Mouse (Mus musculus): ENCODE measurements around the gene Rab3b.
"Not testable (repeated sequence)": the region's sequence is repeated elsewhere in the genome, so short reads cannot be mapped to it uniquely, and the experiment has no call there.

Gene Rab3b

GRCm38 (mm10) chr4:108890876-108891275 is 12.0 kb downstream of the Rab3b start:
- DNase-seq (ENCODE audit: low spot score in 2 of 2): no peak

- DNase-seq (ENCODE audit: low spot score in 2 of 2): no peak
Measured at GRCm38 (mm10) chr4:108900421-108900820, 21.6 kb downstream of the Rab3b start.

GRCm38 (mm10) chr4:108902886-108903285 is 24.0 kb downstream of the Rab3b start:
- no peak for DNase-seq (ENCODE audit: low spot score in 2 of 2)

- no peak for DNase-seq (ENCODE audit: low spot score in 2 of 2)
Measured at GRCm38 (mm10) chr4:108903346-108903745, 24.5 kb downstream of the Rab3b start.

- no peak for DNase-seq (ENCODE audit: low spot score in 2 of 2)
Measured at GRCm38 (mm10) chr4:108904076-108904475, 25.2 kb downstream of the Rab3b start.

- DNase-seq (ENCODE audit: low spot score in 2 of 2): no peak
Measured at GRCm38 (mm10) chr4:108904790-108905189, 25.9 kb downstream of the Rab3b start.

DNA sequence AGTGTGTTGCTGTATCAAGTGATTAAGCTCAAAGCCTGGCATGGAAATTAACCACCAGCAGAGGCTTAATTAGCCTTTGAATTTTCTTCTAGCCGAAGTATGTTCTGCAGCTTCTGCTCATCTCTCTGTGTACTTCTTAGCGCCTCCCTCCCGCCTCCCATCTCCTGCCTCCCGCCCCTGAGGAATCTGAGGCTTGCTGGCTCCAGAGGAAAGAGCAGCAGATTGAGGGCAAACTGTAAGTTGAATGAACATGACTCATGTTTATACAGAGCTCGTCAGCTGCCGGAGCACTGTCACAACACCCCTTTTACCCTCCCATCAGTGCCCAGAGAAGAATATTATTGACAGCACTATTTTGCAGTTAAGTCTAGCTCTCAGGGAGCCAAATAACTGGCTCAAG is 27.0 kb downstream of the Rab3b start:
- no peak for DNase-seq (ENCODE audit: low spot score in 2 of 2)

- no peak for DNase-seq (ENCODE audit: low spot score in 2 of 2)
Measured at GRCm38 (mm10) chr4:108907475-108907874, 28.6 kb downstream of the Rab3b start.

- no peak for DNase-seq (ENCODE audit: low spot score in 2 of 2)
Measured at GRCm38 (mm10) chr4:108909872-108910425, 31.1 kb downstream of the Rab3b start.

DNA sequence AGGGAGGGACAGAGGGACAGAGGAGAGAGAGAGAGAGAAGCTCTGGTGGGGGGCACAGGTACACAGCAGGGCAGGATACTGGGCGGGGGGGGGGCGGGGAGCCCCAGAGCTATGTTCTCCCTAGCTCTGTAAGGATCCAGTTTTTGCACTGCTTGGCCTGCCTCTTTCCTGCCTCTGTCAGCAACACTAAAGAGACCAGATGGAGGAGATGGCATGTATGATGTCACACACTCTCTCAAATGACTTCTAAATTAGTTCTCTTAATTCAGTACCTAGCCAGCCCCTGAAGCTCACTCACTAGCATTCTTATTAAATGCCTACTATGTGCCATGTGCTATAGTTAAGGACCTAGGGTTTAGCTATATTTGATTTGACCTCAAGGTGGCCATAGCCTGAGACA is 33.0 kb downstream of the Rab3b start:
- DNase-seq (ENCODE audit: low spot score in 2 of 2): no peak

DNA sequence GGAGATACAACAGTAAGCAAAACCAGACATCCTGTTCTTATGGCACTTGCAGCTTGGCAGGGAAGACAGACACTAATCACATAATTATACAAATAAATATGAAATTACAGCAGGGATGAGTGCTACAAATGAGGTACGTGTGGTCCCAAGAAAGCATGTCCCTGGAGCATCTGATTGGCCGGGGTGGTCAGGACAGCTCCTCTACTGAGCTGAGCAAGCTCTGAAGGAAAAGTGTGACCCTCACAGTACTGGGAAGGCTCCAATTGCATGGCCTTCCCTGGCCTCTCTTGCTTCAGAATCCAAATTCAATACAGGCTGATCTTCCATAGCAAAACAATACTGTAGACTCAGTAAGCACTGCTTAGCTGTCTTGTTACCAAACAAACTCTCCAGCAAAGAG is 34.3 kb downstream of the Rab3b start:
- DNase-seq (ENCODE audit: low spot score in 2 of 2): no peak

- DNase-seq (ENCODE audit: low spot score in 2 of 2): no peak
Measured at GRCm38 (mm10) chr4:108914391-108914790, 35.5 kb downstream of the Rab3b start.

GRCm38 (mm10) chr4:108915101-108915500 is 36.2 kb downstream of the Rab3b start:
- no peak for DNase-seq (ENCODE audit: low spot score in 2 of 2)

DNA sequence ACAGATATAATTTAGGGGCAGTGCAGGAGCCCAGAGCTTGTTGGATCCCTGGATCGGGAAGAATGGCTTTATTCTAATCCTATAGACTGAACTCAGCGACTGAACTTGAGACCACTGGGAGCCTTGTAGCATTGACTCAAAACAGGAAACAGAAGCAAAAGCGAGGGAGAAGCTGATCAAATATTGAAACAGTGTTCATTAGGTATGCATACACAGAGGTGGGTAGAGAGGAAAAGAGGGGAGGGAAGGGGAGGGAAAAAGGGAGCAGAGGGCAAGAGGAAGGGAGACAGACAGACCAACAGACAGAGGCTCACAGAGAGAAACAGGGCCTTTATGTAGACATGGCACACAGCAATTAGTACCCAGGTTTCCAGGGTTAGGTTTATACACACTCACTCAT is 38.8 kb downstream of the Rab3b start:
- DNase-seq (ENCODE audit: low spot score in 2 of 2): no peak

- not testable (repeated sequence) for DNase-seq (ENCODE audit: low spot score in 2 of 2)
Measured at GRCm38 (mm10) chr4:108927945-108928344, 49.1 kb downstream of the Rab3b start.

GRCm38 (mm10) chr4:108933163-108933562 is 54.3 kb downstream of the Rab3b start:
- DNase-seq (ENCODE audit: low spot score in 2 of 2): no peak

DNA sequence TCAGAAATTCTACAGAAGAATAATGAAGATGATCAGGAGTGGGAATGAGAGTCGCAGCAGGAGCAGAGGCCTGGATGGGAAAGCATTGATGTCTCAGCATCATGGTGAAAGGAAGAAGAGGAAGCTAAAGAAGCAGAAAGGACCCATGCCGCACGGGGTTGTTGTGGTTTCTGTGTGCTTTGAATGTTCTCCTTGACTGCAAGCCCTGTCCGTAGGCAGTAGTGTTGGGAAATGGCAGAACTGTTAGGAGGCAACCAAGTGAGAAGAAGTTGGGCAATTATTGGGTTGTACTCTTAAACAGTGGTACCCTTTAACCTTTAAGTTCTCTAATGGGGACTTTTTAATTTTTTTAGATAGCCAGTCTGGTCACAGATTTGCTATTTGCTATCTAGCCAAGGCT is 56.0 kb downstream of the Rab3b start:
- no peak for DNase-seq (ENCODE audit: low spot score in 2 of 2)

GRCm38 (mm10) chr4:108937848-108938771 is 59.2 kb downstream of the Rab3b start:
- no peak for DNase-seq (ENCODE audit: low spot score in 2 of 2)

DNA sequence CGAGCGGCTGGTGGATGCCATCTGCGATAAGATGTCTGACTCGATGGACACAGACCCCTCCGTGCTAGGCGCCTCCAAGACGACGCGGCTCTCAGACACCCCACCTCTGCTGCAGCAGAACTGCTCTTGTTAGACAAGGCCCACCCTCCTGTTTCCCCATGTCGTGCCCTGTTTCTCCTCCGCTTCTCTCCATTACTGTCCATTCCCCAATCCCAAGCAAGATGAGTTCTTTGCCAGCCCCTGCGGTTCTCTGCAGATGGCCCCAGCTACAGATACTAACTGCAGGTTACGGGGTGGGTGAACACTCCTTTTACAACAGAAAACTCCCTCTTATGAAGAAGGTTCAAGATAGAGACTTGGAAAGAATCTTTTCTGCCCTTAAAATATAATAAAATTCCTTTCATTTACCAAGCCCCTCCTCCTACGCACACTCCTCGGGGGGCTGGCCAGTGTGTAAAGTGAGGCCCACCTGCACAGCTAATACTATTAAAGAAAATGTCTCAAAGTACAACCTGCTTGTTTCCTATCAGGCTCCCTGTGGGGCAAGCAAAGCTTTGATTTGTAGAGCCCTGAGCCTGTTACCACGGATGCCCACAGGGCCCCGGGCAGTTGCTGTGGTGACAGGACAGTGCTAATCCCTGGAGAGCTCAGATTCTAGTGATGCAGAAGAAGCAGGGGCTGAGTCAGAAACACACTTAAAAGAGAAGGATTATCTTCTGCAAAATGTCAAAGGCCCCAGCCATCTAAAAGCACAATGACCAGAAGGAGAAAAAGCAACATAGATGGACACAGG is 62.0 kb downstream of the Rab3b start:
- DNase-seq (ENCODE audit: low spot score in 2 of 2): no peak

- DNase-seq (ENCODE audit: low spot score in 2 of 2): no peak
Measured at GRCm38 (mm10) chr4:108942171-108942570, 63.3 kb downstream of the Rab3b start.

GRCm38 (mm10) chr4:108942986-108943720 is 64.3 kb downstream of the Rab3b start:
- DNase-seq (ENCODE audit: low spot score in 2 of 2): no peak

GRCm38 (mm10) chr4:108949168-108949567 is 70.3 kb downstream of the Rab3b start:
- DNase-seq (ENCODE audit: low spot score in 2 of 2): no peak
